Mouse (Mus musculus): Measurements from ENCODE around the gene Cdc42bpg. TPM values are rescaled to one million over a fixed set of nuclear protein-coding genes. Genes with fewer than 3 reads are reported as not detected.
"Not testable (repeated sequence)": the region's sequence is repeated elsewhere in the genome, so short reads cannot be mapped to it uniquely, and the experiment has no call there.

The Cdc42bpg gene
- polyA plus RNA-seq, 1 experiment from 2014 or later, result 0.33 TPM

DNA sequence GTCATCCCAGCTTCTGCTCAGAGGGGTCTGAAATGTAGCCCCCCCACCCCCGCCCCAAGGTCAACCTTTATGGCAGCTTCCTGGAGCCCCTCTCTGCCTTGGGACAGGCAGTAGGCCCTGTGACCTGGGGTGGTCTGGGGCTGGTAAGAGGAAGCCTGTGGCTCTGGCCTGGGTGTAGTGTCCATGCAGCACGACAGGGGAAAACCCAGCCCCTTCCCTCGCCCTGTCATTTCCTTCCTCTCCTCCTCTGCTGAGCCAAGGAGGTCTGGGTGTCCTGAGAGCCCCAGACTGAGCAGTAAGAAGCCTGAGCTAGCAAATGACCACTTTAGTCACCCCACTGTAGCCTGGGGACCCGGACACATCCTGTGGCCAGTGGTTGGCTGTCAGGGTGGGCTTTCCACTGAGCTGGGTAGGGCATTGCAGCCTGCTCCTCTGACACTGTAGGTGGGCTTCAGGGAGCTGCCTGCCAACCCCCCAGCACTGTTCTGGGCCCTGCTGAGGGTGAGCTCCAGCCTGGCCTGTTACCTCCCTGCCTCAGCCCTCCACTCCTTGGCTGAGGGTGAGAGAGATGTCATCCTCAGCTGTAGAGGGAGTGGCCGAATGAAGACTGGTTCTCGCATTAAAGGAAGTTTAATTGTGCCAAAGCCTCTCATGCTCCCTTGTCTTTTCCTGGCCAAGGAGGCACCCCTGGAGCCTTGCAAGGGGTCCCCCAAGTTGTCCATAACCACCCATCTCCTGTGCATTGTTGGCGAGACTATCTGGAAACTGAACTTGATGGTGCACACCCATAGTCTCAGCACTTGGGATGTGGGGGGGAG, 6.6 kb upstream of the Cdc42bpg start:
- Histone ChIP-seq H3K4me1 (no peaks in the 10 kb centered on the region), H3K4me2 (no peak overlapping the region), H3K27ac (replicated peaks) (no peak overlapping the region), H3K4me3 (replicated peaks) (no peak overlapping the region), H3K9ac (replicated peaks) (no peak overlapping the region), H3K36me3 (peaks cover 50% of the 10 kb centered on the region), H3K27me3 (replicated peaks) (no peaks in the 10 kb centered on the region), H3K9me3 (replicated peaks) (no peaks in the 10 kb centered on the region)
- WGBS, result 87% methylated on average over 7 of the region's 7 CpGs
- no peak for ATAC-seq (ENCODE audit: low FRiP score)

GRCm38 (mm10) chr19:6300402-6300841, 5.8 kb upstream of the Cdc42bpg start:
- Histone ChIP-seq H3K27me3 (replicated peaks) (no peaks in the 10 kb centered on the region), H3K4me3 (replicated peaks) (no peak overlapping the region), H3K9ac (replicated peaks) (no peak overlapping the region), H3K36me3 (peaks cover 42% of the 10 kb centered on the region), H3K4me1 (no peaks in the 10 kb centered on the region), H3K27ac (replicated peaks) (no peak overlapping the region), H3K4me2 (no peak overlapping the region), H3K9me3 (replicated peaks) (no peaks in the 10 kb centered on the region)
- ATAC-seq (ENCODE audit: low FRiP score), result no peak
- WGBS, result 69% methylated on average over 7 of the region's 7 CpGs

GRCm38 (mm10) chr19:6302114-6302513, 4.1 kb upstream of the Cdc42bpg start:
- WGBS, result 95% methylated on average over 5 of the region's 5 CpGs

GRCm38 (mm10) chr19:6302522-6302921, 3.7 kb upstream of the Cdc42bpg start:
- H3K27ac ChIP-seq (replicated peaks), result no peak overlapping the region
- no peak overlapping the region for H3K9ac ChIP-seq (replicated peaks)
- 50% methylated on average over 4 of the region's 4 CpGs for WGBS

More at GRCm38 (mm10) chr19:6302114-6302513, 4.1 kb upstream of the Cdc42bpg start:
- no peak for ATAC-seq (ENCODE audit: low FRiP score)
- H3K4me3 ChIP-seq (replicated peaks), result no peak overlapping the region
- H3K9me3 ChIP-seq (replicated peaks), result no peaks in the 10 kb centered on the region
- H3K27ac ChIP-seq (replicated peaks), result no peak overlapping the region
- H3K36me3 ChIP-seq, result peaks cover 25% of the 10 kb centered on the region
- H3K27me3 ChIP-seq (replicated peaks), result no peaks in the 10 kb centered on the region
- no peak overlapping the region for H3K9ac ChIP-seq (replicated peaks)
- H3K4me2 ChIP-seq, result no peak overlapping the region
- peaks cover 7% of the 10 kb centered on the region for H3K4me1 ChIP-seq

DNA sequence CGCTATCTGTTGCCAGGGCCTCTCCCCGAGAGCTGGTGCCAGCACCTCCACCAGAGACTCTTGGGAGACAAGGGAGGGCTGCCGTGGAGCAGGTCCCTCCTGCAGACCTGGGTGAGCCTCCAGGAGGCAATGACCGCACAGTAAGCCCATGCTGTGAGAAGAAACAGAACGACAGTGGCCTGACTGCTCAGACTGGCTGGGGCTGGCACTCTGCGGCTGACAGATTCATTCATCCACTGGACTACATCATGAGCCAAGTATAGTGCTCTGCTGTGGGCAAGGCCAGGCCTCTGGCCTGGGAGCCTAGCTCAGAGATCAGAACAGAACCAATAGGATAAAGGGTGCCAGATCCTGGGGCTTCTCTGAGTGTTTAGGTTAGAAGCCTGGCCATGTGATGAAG, 2.4 kb upstream of the Cdc42bpg start:
- no peak overlapping the region for H3K4me3 ChIP-seq (replicated peaks)
- peaks cover 9% of the 10 kb centered on the region for H3K4me1 ChIP-seq
- no peak overlapping the region for H3K9ac ChIP-seq (replicated peaks)
- peaks cover 9% of the 10 kb centered on the region for H3K36me3 ChIP-seq
- WGBS, result 81% methylated on average over 6 of the region's 6 CpGs
- no peaks in the 10 kb centered on the region for H3K9me3 ChIP-seq (replicated peaks)
- H3K27ac ChIP-seq (replicated peaks), result no peak overlapping the region
- ATAC-seq (ENCODE audit: low FRiP score), result no peak
- H3K27me3 ChIP-seq (replicated peaks), result no peaks in the 10 kb centered on the region
- H3K4me2 ChIP-seq, result no peak overlapping the region

More at GRCm38 (mm10) chr19:6302522-6302921, 3.7 kb upstream of the Cdc42bpg start:
- peaks cover 9% of the 10 kb centered on the region for H3K4me1 ChIP-seq
- ATAC-seq (ENCODE audit: low FRiP score), result no peak
- no peak overlapping the region for H3K4me3 ChIP-seq (replicated peaks)
- no peaks in the 10 kb centered on the region for H3K27me3 ChIP-seq (replicated peaks)
- no peaks in the 10 kb centered on the region for H3K9me3 ChIP-seq (replicated peaks)
- H3K36me3 ChIP-seq, result peaks cover 21% of the 10 kb centered on the region
- H3K4me2 ChIP-seq, result no peak overlapping the region

DNA sequence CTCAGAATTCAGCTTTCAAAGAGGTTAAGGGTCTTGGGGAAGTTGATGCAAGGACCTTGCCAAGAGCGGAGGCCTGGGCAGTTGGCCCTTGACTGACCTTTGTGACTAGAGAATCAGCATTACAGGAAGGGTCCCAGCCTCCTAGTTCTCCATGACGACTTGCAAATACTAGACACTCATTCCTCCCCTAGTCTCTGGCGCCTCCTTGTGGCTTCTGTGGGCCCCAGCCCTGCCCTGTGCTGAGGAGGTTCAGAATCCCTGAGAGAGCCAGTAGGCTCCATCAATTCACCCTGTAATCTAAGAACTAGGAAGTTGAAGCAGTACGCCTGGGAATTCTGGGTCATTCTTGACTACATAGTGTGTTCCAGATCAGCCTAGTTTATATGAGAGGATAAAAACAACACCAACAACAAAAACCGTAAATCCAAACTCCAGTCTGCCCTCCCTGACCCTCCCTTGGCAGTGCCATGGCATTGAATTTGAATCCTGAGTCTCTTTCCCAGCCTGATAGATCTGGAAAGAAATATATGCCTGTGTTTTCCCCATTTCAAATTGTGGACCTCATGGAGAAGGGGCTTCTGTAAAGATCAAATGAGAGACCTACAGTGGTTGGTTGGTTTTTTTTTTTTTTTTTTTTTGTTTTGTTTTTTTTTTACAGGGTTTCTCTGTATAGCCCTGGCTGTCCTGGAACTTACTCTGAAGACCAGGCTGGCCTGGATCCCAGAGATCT, 1.3 kb upstream of the Cdc42bpg start:
- H3K4me2 ChIP-seq, result no peak overlapping the region
- peaks cover 9% of the 10 kb centered on the region for H3K4me1 ChIP-seq
- H3K36me3 ChIP-seq, result peaks cover 4% of the 10 kb centered on the region; the same call in 1 of the 2 replicates
- H3K27ac ChIP-seq (replicated peaks), result no peak overlapping the region
- no peak overlapping the region for H3K9ac ChIP-seq (replicated peaks)
- no peaks in the 10 kb centered on the region for H3K27me3 ChIP-seq (replicated peaks)
- no peak overlapping the region for H3K4me3 ChIP-seq (replicated peaks)
- WGBS, result 25% methylated on average over 5 of the region's 5 CpGs
- no peaks in the 10 kb centered on the region for H3K9me3 ChIP-seq (replicated peaks)
- no peak for ATAC-seq (ENCODE audit: low FRiP score)

DNA sequence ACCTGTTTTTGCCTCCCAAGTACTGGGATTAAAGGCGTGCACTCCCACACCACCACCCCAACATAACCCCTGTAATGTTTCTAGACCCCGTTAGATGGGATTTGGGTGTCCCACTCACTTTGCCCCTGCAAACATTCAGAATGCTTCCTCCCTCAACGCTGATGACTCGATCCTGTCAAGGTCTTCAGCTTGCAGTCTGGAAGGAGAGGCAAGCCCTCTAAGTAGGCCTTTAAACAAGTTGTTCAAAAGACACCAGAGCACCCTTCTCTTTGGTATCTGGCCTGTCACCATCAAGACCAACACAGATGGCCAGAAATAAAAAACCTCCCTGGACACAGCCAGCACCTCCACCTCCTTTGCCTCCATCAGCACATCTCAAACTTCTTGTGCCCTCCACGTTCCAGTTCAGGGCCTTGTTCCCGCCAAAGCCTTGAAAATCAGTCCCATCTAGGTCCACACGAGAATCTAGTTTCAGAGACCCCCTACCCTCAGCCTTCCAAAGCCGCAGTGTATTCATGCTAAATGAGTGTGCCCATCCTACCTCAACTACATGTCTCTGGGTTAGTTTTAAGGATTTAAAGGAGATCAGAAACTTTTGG, 640 bp upstream of the Cdc42bpg start:
- Histone ChIP-seq H3K36me3 (0 out of 2 replicates have a peak, but pooled peaks cover 3% of the 10 kb centered on the region), H3K9me3 (replicated peaks) (no peaks in the 10 kb centered on the region), H3K9ac (replicated peaks) (no peak overlapping the region), H3K4me1 (peaks cover 9% of the 10 kb centered on the region), H3K4me2 (peak overlapping the region; percentile 69), H3K27ac (replicated peaks) (no peak overlapping the region), H3K27me3 (replicated peaks) (no peaks in the 10 kb centered on the region), H3K4me3 (replicated peaks) (peak overlapping the region; percentile 50)
- WGBS, result 55% methylated on average over 8 of the region's 8 CpGs
- no peak for ATAC-seq (ENCODE audit: low FRiP score)

GRCm38 (mm10) chr19:6306586-6306985, 330 bp downstream of the Cdc42bpg start:
- no peak overlapping the region for H3K27ac ChIP-seq (replicated peaks)
- peaks cover 9% of the 10 kb centered on the region for H3K4me1 ChIP-seq
- peak; percentile 64 for ATAC-seq (ENCODE audit: low FRiP score)
- no peaks in the 10 kb centered on the region for H3K9me3 ChIP-seq (replicated peaks)
- H3K36me3 ChIP-seq, result 0 out of 2 replicates have a peak, but pooled peaks cover 5% of the 10 kb centered on the region
- peak overlapping the region; percentile 50 for H3K4me3 ChIP-seq (replicated peaks)
- H3K27me3 ChIP-seq (replicated peaks), result no peaks in the 10 kb centered on the region
- WGBS, result under 1% methylated on average over 28 of the region's 34 CpGs
- peak overlapping the region; percentile 69 for H3K4me2 ChIP-seq
- H3K9ac ChIP-seq (replicated peaks), result peak overlapping the region; percentile 45

GRCm38 (mm10) chr19:6307733-6308531, 1.7 kb downstream of the Cdc42bpg start:
- Histone ChIP-seq H3K4me1 (peaks cover 9% of the 10 kb centered on the region), H3K9ac (replicated peaks) (no peak overlapping the region), H3K36me3 (0 out of 2 replicates have a peak, but pooled peaks cover 5% of the 10 kb centered on the region), H3K27ac (replicated peaks) (no peak overlapping the region), H3K27me3 (replicated peaks) (no peaks in the 10 kb centered on the region), H3K9me3 (replicated peaks) (no peaks in the 10 kb centered on the region), H3K4me2 (no peak overlapping the region), H3K4me3 (replicated peaks) (no peak overlapping the region)
- 95% methylated on average over 9 of the region's 9 CpGs for WGBS
- no peak for ATAC-seq (ENCODE audit: low FRiP score)

DNA sequence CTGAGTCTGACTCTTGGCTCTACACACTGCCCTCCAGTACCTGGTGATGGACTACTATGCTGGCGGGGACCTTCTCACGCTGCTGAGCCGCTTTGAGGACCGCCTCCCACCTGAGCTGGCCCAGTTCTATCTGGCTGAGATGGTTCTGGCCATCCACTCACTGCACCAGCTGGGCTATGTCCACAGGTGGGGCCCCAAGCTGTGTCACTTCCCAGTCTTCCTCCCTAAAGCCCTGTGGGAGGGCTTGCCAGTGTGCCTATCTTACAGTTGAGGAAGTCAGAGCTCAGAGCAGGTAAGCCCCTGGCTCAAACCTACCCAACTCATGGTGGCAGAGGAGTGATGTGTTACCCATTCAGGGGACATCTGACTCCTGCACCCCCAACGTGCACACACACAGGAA, 3.9 kb downstream of the Cdc42bpg start:
- Histone ChIP-seq H3K9me3 (replicated peaks) (no peaks in the 10 kb centered on the region), H3K4me2 (no peak overlapping the region), H3K36me3 (peaks cover 14% of the 10 kb centered on the region; the same call in 1 of the 2 replicates), H3K27me3 (replicated peaks) (no peaks in the 10 kb centered on the region), H3K9ac (replicated peaks) (no peak overlapping the region), H3K27ac (replicated peaks) (no peak overlapping the region), H3K4me1 (peaks cover 9% of the 10 kb centered on the region), H3K4me3 (replicated peaks) (no peak overlapping the region)
- WGBS, result 95% methylated on average over 5 of the region's 5 CpGs
- no peak for ATAC-seq (ENCODE audit: low FRiP score)

GRCm38 (mm10) chr19:6311783-6312182, 5.5 kb downstream of the Cdc42bpg start:
- 91% methylated on average over 3 of the region's 3 CpGs for WGBS
- peaks cover 18% of the 10 kb centered on the region; the same call in 1 of the 2 replicates for H3K36me3 ChIP-seq
- ATAC-seq (ENCODE audit: low FRiP score), result not testable (repeated sequence)

More at GRCm38 (mm10) chr19:6311783-6312182, 5.5 kb downstream of the Cdc42bpg start:
- H3K9ac ChIP-seq (replicated peaks); H3K4me2 ChIP-seq; H3K27ac ChIP-seq (replicated peaks); H3K4me1 ChIP-seq; H3K4me3 ChIP-seq (replicated peaks); H3K9me3 ChIP-seq (replicated peaks); H3K27me3 ChIP-seq (replicated peaks): not testable (repeated sequence)
